Mouse (Mus musculus) right cerebral cortex, postnatal 25 days (tissue): ENCODE results near the gene Ctsw.

Source experiments
- DNase-seq: peaks from one replicate; pipeline ENCODE4 v3.0.0; 2022

Ctsw gene

DNA sequence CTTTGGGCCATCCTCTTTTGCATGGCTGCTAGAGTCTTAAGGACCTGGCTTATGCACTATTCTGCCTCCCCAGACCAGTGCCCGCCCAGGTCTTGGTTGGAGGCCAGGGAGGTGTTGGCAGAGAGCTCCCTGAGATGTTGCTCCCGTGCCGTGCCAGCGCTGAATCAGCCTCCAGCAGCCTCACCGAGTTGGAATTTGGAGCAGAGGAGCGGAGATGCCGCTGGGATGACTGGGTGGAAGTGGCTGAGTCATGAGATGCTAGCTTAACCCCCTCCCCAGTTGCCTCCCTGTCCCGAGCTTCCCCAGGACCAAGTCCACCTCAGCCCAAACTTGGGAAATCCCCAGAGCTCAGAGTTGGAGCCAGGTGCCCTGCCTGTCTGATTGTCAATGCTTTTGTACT lies 38.5 kb downstream of the Ctsw start:
- peak; percentile 19 for DNase-seq

DNA sequence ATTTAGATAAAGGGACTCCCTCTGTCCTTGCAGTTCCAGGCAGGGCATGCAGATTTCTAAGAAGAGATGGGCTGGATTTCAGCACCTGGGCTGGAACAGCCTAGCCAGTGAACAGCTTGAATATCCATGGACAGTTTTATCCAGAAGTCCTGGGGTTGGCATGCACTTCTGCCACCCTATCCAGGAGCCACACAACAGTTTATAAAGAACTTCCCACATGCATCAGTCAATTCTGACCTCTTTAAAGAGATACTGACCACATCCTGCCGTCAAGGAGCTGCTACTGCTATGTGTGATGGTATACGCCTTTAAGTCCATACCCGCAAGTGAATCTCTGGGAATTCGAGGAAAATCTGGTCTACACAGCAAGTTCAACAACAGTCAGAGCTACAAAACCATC lies 39.1 kb downstream of the Ctsw start:
- DNase-seq, result no peak

DNA sequence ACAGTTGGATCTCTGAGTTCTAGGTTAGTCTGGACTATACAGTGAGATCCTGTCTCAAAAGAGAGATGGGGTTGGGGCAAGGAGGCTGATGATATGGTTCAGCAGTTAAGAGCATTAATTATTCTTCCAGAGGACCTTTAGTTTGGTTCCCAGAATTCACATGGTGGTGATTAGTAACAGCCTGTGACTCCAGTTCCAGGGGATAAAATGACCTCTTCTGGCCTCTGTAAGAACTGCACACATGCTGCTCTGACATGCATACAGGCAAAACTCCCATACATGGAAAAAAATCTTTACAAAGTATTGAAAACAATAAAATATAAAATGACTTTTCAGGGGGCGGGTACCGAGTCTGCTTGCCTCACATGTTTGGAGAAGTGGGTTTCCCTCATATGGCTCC lies 40.2 kb downstream of the Ctsw start:
- no peak for DNase-seq

DNA sequence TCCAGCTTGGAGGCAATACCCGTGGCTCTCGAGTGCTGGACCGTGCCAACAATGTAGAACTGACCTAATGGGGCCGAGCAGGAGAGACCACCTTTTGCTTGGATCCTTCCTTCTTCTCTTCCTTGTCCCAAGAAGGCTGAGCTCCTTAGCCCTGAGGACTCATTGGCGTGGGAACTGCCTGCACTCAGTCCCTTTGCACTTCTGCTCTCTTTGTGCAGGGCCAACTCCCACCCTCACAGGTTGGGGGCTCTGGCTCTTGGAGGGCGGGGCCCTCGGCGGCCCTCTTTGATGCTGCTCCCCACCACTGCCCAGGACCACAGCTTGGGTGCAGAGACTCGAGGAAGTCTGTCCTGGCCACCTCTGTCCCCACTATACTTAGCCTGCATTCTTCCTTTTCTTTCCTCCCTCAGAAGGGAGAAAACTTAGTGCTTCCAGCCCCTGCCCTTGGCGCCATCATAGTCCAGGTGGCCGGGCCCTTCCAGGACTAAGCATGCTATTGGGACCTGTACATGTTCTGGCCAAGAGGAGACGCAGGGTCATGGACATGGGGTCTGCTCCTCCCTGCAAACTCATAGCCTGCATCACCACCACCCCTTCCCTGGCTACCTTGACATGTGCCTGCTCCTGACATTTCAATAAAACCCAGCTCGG lies 41.5 kb downstream of the Ctsw start:
- no peak for DNase-seq

DNA sequence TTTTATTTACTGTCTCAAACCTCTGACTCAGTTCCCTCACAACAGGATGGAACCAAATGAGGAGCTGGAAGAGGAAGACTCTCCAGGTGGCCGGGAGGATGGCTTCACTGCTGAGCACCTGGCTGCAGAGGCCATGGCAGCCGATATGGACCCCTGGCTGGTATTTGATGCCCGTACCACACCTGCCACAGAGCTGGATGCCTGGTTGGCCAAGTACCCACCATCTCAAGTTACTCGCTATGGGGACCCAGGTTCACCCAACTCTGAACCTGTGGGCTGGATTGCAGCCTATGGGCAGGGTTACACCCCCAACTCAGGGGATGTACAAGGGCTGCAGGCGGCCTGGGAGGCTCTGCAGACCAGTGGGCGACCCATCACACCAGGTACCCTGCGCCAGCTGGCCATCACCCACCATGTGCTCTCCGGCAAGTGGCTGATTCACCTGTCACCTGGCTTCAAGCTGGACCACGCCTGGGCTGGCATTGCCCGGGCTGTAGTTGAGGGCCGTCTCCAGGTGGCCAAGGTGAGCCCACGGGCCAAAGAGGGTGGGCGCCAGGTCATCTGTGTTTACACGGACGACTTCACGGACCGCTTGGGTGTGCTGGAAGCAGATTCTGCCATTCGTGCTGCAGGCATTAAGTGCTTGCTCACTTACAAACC lies 42.3 kb downstream of the Ctsw start:
- no peak for DNase-seq

DNA sequence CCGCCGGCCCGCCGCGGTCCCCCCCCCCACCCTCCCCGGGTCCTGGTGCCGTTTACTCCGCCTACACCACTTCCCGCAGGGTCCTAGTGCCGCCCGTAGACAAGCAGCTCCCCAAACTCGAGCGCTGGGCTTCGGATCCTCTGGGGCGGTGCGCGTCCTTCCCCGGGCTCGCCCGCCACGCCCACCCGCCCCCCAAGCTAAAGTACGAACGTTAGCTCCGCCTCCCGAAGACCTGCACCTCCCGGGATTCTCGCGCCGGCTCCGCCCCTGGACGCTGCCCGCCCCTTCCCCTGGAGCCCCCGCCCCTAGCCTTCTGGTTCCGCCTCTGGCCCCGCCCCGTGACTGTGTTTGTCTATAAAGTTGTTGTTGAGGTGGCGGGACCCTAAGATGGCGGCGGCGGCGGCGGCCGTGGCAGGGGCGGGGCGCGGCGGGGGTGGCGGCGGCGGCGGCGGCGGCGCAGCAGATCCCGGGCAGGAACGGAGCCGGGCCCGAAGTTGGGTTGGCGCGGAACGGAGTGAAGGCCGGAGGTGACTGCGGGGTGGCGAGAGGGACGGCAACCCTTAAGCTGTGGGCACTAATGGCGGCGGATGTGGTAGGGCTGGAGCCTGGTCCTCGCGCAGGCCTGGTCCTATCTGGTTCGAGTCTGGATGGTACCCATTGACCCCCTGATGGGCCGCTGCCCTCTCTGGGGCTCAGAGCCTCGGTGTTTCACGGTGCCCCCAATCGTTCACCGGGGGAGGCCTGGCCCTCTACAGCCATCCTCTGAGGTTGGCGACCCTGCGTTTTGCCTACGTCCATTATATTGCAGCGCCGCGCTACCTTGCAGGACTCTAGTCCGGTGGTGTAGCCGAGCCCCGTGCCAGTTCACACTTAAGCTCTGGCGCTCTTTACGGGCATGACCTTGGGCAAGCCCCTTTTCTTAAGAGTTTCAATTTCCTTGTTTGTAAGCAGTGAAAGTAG lies 43.2 kb downstream of the Ctsw start, which contains the start of the genes Drap1 and AI837181:
Drap1 (minus strand) TSS at position 198 of the 960 bp plus-strand sequence.
AI837181 (plus strand) TSS at position 363 of the 960 bp plus-strand sequence.
- DNase-seq, result peak; percentile 91

DNA sequence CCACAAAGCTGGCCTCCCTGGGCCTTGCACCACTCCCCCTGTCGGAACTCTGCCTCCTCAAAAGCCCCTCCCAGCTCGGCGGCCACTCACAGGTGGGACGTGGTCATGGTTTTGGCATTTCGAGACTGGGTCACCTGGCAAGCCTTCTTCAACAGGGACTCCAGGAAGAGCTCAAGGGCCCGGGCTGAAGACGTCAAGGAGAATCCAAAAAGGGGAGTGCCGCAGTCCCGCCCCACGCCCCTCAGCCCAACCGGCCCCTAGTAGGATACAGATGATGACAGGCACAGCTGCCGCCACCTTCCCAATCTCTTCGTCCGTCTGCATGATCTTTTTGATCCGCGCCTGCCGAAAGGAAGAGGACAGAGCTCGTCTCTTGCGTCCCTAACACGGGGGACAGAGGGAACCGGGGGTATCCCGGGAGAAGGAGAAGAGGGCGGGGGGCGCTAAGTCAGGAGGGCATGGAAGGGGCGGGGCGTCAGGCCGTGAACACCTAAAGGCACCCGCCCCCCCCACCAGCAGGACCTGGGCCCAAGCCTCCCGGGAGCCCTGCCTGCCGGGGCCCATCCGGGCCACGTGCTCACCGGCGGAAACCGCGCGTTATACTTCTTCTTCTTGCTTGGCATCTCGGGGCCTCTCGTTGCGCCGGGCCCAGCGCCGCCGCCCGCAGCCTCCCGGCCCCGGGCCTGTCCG lies 44.1 kb downstream of the Ctsw start:
- DNase-seq, result peak; percentile 71

DNA sequence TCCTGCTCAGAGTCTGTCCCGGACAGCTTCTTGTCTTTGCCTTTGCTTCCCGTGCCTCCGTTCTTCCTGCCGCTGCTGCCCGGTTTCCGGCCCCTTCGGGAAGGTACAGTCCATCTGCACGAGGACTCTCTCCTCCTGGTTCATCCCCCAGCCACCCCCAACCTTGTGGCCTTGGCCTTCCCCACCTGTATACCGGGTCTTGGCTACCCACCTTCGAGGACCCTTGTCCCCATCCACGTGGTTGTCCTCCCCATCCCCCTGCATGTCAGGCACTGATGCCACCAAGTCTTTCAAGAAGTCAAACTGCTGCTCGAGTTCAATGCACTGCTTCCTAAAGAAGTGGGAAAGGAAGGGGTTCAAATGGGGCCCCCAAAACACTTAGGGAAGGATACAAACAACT lies 44.7 kb downstream of the Ctsw start:
- DNase-seq, result no peak

DNA sequence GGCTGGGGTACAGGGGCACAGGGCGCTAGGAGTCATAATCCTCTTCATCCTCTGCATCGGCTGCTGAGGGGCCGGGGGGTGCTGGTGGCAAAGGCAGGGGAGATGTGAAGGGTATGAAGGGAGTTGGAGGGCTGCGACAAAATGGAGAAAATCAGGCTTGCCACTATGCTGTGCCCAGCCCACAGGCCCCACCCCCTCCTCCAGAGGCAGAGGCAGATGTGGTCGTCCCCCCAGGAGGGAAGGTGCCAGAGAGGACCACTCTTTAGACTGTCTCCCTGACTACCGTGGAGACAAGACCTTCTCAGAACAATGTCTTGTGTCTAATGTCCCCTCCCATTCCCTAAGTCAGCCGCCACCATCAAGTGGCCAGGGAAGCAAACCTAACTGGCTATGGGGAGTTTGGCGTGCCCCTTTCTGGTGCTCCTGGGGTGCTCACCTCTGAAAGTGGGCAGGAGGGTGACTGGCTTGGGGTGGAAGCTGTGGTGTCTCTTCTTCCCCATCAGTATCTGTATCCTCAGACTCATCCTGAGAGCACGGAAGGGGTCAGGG lies 45.3 kb downstream of the Ctsw start:
- no peak for DNase-seq

DNA sequence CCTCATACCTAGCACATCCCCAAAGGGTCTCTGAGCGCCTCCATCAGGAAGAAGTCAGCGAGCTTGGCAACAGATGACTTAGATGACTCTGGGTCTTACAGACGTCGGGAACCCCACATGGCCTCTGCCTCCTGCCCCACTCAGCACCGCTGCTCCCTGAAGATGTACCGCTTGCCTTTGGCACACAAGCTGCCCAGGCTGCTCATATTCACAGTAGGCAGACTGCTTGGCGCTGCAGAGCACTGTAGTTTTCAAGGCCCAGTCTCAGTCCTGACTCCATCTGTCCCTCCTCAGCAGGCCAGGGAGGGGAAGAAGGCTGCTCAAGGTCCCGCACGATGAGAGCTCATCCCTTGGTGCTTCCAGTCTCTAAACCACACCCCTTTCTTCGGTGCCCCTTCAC lies 46.0 kb downstream of the Ctsw start:
- no peak for DNase-seq

DNA sequence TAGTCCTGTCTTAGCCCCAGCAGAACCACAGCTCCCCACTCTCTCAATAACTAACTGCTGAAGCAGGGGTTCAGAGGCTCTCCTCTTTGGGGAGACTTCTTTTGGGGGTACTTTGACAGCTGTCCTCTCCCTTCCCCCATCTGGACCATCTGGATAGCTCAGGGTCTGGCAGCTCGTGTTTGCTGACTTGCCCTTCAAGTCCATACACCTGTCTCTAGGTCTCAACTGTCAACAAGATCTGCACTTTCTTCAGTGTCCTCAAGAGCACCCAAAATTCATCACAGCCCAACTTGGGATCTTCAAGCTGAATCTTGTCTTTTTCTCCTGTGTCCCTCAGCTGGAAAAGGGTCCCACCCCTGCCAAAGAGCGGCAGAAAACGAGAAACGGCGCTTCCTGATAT lies 46.5 kb downstream of the Ctsw start:
- no peak for DNase-seq

DNA sequence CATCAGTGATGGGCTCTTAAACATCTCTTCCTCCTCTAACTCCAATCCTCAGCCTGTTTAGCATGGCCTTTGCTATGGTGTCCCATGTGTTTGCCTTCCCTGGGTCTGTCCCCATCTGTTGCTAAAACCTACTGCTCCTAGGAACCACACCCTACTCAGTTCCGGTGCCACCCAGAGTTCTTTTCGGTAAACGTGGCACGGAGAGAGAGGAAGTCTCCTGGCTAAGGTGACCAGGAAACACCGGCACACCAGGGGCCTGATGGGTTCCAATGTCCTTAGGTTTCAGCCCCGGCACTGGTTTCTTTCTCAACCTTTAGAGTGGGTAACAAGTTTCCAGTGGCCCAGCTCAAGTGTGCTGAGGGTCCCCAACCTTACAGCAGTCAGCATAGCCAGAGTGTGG lies 47.7 kb downstream of the Ctsw start:
- no peak for DNase-seq

DNA sequence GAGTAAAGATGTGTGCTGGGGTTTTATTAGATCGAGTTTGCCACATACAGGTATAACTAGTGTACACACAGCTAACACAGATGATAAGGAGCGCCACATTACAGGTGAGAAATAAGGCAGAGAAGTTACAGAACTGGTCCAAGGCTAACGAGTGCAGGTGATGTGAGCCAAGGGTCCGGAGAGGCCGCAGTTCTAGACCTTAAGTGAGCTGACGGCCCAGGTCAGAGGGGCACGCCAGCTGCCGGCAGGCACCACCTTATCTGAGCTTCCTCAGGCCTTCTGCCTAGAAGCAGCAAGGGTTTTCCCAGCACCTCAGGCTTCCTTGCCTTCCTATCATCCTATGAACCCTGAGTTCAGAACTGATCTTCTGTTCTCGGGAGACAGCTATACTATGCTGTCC lies 48.7 kb downstream of the Ctsw start:
- DNase-seq, result no peak

DNA sequence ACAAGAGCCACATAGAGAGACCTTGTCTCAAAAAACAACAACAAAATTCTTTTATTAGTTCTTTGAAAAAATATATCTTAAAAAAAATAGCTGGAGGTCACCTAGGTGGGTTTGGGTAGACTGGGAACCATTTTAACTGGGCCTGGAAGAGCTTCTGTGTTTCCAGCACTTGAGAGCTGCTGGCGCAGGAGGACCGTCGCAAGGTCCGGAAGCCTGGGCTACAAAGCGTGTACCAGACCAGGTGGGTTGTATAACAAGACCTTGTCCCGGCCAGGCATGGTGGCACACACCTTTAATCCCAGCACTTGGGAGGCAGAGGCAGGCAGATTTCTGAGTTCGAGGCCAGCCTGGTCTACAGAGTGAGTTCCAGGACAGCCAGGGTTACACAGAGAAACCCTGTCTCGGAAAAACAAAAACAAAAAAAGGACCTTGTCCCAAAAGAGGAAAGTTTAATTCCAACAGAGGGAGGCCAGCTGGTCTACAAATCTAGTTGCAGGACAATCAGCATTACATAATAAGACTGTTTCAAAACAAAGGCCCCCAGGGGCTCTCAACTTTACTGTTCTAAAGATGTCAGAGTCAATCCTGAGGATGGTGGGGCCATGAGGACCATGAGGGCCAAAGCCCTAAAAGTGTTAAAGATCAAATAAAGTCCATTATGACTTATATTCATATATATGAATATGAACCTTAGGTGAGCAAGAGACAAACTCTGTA lies 49.4 kb downstream of the Ctsw start:
- no peak for DNase-seq
